Comparison of ENCODE assay signal across 8 mouse cellular contexts in genomic region chr8:35204971-35205370, GRCm38 (mm10).
DNase-seq lines count a peak whose midpoint lies in the region; ATAC-seq and TF ChIP-seq lines count a peak whose summit lies in the region.

No protein-coding gene starts in this region.

- no peaks in the 10 kb centered on the region for H3K9me3 ChIP-seq in heart, embryonic 11.5 days (replicated peaks; ENCODE audit: control insufficient read depth, low read length)
- no peaks in the 10 kb centered on the region for H3K9me3 ChIP-seq in lung, embryonic 14.5 days (ENCODE audit: low read depth, low read length)
- H3K9me3 ChIP-seq in liver, postnatal 0 days (ENCODE audit: low read length): no peaks in the 10 kb centered on the region

- H3K27ac ChIP-seq in heart, embryonic 11.5 days (ENCODE audit: low read depth, low read length): no peak overlapping the region
- peak overlapping the region; percentile 34; the same call in 1 of the 2 replicates for H3K27ac ChIP-seq in lung, embryonic 14.5 days (ENCODE audit: low read depth)
- H3K27ac ChIP-seq in liver, postnatal 0 days (ENCODE audit: low read depth): peak overlapping the region; percentile 91

- no peak for TF ChIP-seq CTCF in lung, embryonic 14.5 days (IDR thresholded peaks at IDR 0.05; ENCODE audit: low read depth)
- TF ChIP-seq CTCF in liver, postnatal 0 days (IDR thresholded peaks at IDR 0.05; ENCODE audit: low read depth): no peak

- ATAC-seq in heart, embryonic 11.5 days (replicated peaks; ENCODE audit: insufficient number of reproducible peaks, low FRiP score, low TSS enrichment): no peak
- ATAC-seq in lung, embryonic 14.5 days (ENCODE audit: insufficient read depth): no peak
- 0 out of 2 replicates have a peak, but pooled peaks have one; percentile 2 for ATAC-seq in granulocyte monocyte progenitor cell, adult 5-6 weeks (replicated peaks; ENCODE audit: poor library complexity, severe bottlenecking)
- ATAC-seq in liver, postnatal 0 days: no peak

- 0 out of 2 replicates have a peak overlapping the region, but pooled peaks have one; percentile 39 for H3K9ac ChIP-seq in heart, embryonic 11.5 days (ENCODE audit: low read depth, low read length)
- no peak overlapping the region for H3K9ac ChIP-seq in lung, embryonic 14.5 days
- no peak overlapping the region for H3K9ac ChIP-seq in liver, postnatal 0 days (replicated peaks)

- no peaks in the 10 kb centered on the region for H3K27me3 ChIP-seq in heart, embryonic 11.5 days (ENCODE audit: control insufficient read depth, insufficient read depth, low read length)
- no peaks in the 10 kb centered on the region for H3K27me3 ChIP-seq in lung, embryonic 14.5 days (ENCODE audit: insufficient read depth, low read length)
- no peaks in the 10 kb centered on the region for H3K27me3 ChIP-seq in liver, postnatal 0 days (ENCODE audit: insufficient read depth, low read length)

- H3K4me2 ChIP-seq in heart, embryonic 11.5 days: peak overlapping the region; percentile 58
- H3K4me2 ChIP-seq in lung, embryonic 14.5 days: peak overlapping the region; percentile 41
- peak overlapping the region; percentile 70 for H3K4me2 ChIP-seq in liver, postnatal 0 days (ENCODE audit: low read depth, low read length)

- no peak for DNase-seq in heart, adult 8-10 months (ENCODE audit: low spot score)
- no peak for DNase-seq in lung, embryonic 14.5 days
- DNase-seq in lung, adult 18-20 months: no peak
- peak; percentile 22 for DNase-seq in liver, postnatal 0 days
- no peak for DNase-seq in left cerebral cortex, postnatal 10 days (ENCODE audit: extremely low spot score in 1 of 2, low spot score in 2 of 2)
- no peak for DNase-seq in embryo, embryonic 9.5 days (ENCODE audit: extremely low spot score)

- no peaks in the 10 kb centered on the region for H3K36me3 ChIP-seq in heart, embryonic 11.5 days (ENCODE audit: control insufficient read depth, insufficient read depth, low read length)
- H3K36me3 ChIP-seq in lung, embryonic 14.5 days (ENCODE audit: insufficient read depth): no peaks in the 10 kb centered on the region
- H3K36me3 ChIP-seq in liver, postnatal 0 days (replicated peaks; ENCODE audit: insufficient read depth, low read length): no peaks in the 10 kb centered on the region

- TF ChIP-seq EP300 in liver, postnatal 0 days (IDR thresholded peaks at IDR 0.05; ENCODE audit: low read depth): no peak

- peaks cover 32% of the 10 kb centered on the region for H3K4me1 ChIP-seq in heart, embryonic 11.5 days (ENCODE audit: control insufficient read depth, insufficient read depth, low read length)
- H3K4me1 ChIP-seq in lung, embryonic 14.5 days (ENCODE audit: insufficient read depth): peaks cover 17% of the 10 kb centered on the region; the same call in 1 of the 2 replicates
- peaks cover 29% of the 10 kb centered on the region for H3K4me1 ChIP-seq in liver, postnatal 0 days (ENCODE audit: insufficient read depth)

- intact Hi-C loops in left cerebral cortex, postnatal 10 days (cut with DNase I): no loop called here

- no peak overlapping the region; the same call in 1 of the 2 replicates for H3K4me3 ChIP-seq in heart, embryonic 11.5 days (ENCODE audit: low read depth, low read length)
- no peak overlapping the region for H3K4me3 ChIP-seq in lung, embryonic 14.5 days (ENCODE audit: low read depth, low read length)
- no peak overlapping the region for H3K4me3 ChIP-seq in liver, postnatal 0 days (ENCODE audit: low read depth, low read length)

- WGBS in heart, embryonic 11.5 days (ENCODE audit: insufficient replicate concordance): 49% methylated on average over 15 of the region's 15 CpGs
- WGBS in lung, embryonic 14.5 days: 60% methylated on average over 15 of the region's 15 CpGs
- 52% methylated on average over 15 of the region's 15 CpGs for WGBS in liver, postnatal 0 days (ENCODE audit: insufficient replicate concordance)
